ENCODE assay signal across 35 mouse cellular contexts in genomic region chr1:77490166-77490565, GRCm38 (mm10).
"Had no signal": no experiment of that assay in that cellular context is flagged by ENCODE, and none has a peak within 500 bp of the region (broad histone marks: within the 10 kb centered on the region; RNA-seq: fewer than 3 reads in every experiment).

No protein-coding gene starts in this region.

- H3K4me2 ChIP-seq: heart, embryonic 11.5 days; heart, embryonic 12.5 days; heart, embryonic 13.5 days; heart, embryonic 15.5 days; hindbrain, embryonic 12.5 days; hindbrain, embryonic 13.5 days; hindbrain, embryonic 14.5 days; hindbrain, embryonic 15.5 days; intestine, embryonic 15.5 days; kidney, embryonic 15.5 days had no signal

- H3K27me3 ChIP-seq: heart, embryonic 12.5 days; heart, embryonic 13.5 days; heart, embryonic 15.5 days; hindbrain, embryonic 12.5 days; hindbrain, embryonic 13.5 days; hindbrain, embryonic 15.5 days; intestine, embryonic 15.5 days; kidney, embryonic 15.5 days had no signal

- ATAC-seq: hindbrain, embryonic 16.5 days; hindbrain, postnatal 0 days; inflammation-experienced regulatory T-cells, adult 6 months; intestine, embryonic 15.5 days; intestine, embryonic 16.5 days; intestine, postnatal 0 days had no signal

- H3K27ac ChIP-seq: heart, embryonic 13.5 days; heart, embryonic 15.5 days; hindbrain, embryonic 10.5 days; hindbrain, embryonic 12.5 days; hindbrain, embryonic 13.5 days; hindbrain, embryonic 14.5 days; hindbrain, embryonic 15.5 days; hindbrain, postnatal 0 days; intestine, embryonic 15.5 days; kidney, embryonic 15.5 days; kidney, postnatal 0 days; layer of hippocampus, adult 2 months; left cerebral cortex, adult 2 months had no signal

- H3K9ac ChIP-seq: heart, embryonic 12.5 days; heart, embryonic 13.5 days; heart, embryonic 15.5 days; hindbrain, embryonic 12.5 days; hindbrain, embryonic 13.5 days; hindbrain, embryonic 14.5 days; hindbrain, embryonic 15.5 days; intestine, embryonic 15.5 days; kidney, embryonic 15.5 days had no signal

- H3K4me3 ChIP-seq: heart, embryonic 12.5 days; heart, embryonic 13.5 days; heart, embryonic 15.5 days; hindbrain, embryonic 10.5 days; hindbrain, embryonic 12.5 days; hindbrain, embryonic 13.5 days; hindbrain, embryonic 15.5 days; intestine, embryonic 15.5 days; kidney, embryonic 15.5 days; layer of hippocampus, adult 2 months; left cerebral cortex, adult 2 months had no signal

- H3K36me3 ChIP-seq: heart, embryonic 12.5 days; heart, embryonic 13.5 days; heart, embryonic 15.5 days; hindbrain, embryonic 13.5 days; hindbrain, embryonic 15.5 days; intestine, embryonic 15.5 days; kidney, embryonic 15.5 days had no signal

- H3K9me3 ChIP-seq: heart, embryonic 12.5 days; heart, embryonic 13.5 days; heart, embryonic 15.5 days; hindbrain, embryonic 10.5 days; hindbrain, embryonic 12.5 days; hindbrain, embryonic 13.5 days; hindbrain, embryonic 15.5 days; intestine, embryonic 15.5 days; kidney, embryonic 15.5 days had no signal

- H3K4me1 ChIP-seq: intestine, embryonic 15.5 days had no signal

- DNase-seq: heart, postnatal 10 days; heart, postnatal 14 days; heart, postnatal 36 days; heart, postnatal 4 days; kidney, adult 11 months; kidney, adult 18-20 months; kidney, adult 2 months; kidney, adult 8-10 months; kidney, adult 9 months; kidney, postnatal 10 days; kidney, postnatal 14 days; kidney, postnatal 25 days; kidney, postnatal 36 days; kidney, postnatal 4 days; layer of hippocampus, adult 9-11 months; layer of hippocampus, postnatal 36 days had no signal
